Mouse (Mus musculus) heart, postnatal 10 days (tissue): Measurements from ENCODE around the gene Vmn1r67. TPM values are rescaled to one million over a fixed set of nuclear protein-coding genes. Genes with fewer than 3 reads are reported as not detected.
A peak's percentile ranks its signal among the peaks of the same experiment; 100 is the strongest.

Experiments
- DNase-seq, 2 experiments: peaks; one replicate each; pipeline ENCODE4 v3.0.0; 2021
- intact Hi-C: fragments of 180-260 bp; cut with DNase I; formaldehyde crosslinking; loops from one replicate; pipeline ENCODE4 v1.15.1; 2025
- total RNA-seq, 2 experiments: library from RNA; stranded (reverse); gene quantifications; 2 replicates each; pipeline ENCODE4 v1.2.3; 2021

Gene Vmn1r67
- total RNA-seq = not detected

DNA sequence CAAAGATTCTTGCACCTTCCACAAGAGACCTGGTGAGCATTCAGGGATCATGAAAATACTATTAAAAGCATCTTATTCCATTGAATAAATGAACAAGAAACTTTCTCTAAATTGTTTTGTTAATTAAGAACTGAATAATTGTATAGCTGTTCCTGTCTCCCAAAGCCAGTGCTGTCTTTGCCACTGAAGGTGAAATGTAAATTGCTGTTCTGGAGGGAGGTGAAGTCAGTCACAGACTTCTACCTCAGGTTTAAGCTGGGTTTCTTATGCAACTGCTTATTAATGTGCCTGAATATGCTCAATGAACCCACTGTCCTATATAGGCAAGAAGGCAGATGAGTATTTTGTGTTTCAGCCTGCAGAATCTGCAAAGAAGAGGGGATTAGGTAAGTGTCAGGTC, at the start of gene Vmn1r67:
Gene Vmn1r67, plus strand, starts transcription at position 301 of the 400 bp plus-strand sequence.
- no peak for DNase-seq
- intact Hi-C loops = no loop called here

DNA sequence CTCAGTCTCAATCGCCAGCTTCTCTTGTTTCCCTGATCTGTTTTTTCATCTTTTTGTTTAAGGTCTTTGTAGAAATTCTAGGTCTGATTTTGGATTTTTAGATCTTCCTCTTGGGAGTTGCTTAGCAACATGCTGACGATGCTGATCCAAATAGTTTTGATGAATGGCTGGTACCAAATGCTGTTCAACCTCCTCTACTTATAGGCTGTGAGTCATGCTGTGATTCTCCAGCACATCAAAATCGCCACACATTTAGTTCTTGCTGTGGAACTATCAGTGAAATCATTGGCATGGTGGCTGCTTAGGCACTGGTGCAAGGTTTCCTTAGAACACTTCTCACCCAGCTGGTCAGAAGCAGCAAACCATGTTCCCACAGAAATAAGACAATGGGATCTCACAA, 15.0 kb downstream of the Vmn1r67 start:
- no peak for DNase-seq
- intact Hi-C loops = loop anchor here (10.0 kb wide), 2 partner anchors 47 to 63 kb away; no protein-coding TSS in a partner anchor

DNA sequence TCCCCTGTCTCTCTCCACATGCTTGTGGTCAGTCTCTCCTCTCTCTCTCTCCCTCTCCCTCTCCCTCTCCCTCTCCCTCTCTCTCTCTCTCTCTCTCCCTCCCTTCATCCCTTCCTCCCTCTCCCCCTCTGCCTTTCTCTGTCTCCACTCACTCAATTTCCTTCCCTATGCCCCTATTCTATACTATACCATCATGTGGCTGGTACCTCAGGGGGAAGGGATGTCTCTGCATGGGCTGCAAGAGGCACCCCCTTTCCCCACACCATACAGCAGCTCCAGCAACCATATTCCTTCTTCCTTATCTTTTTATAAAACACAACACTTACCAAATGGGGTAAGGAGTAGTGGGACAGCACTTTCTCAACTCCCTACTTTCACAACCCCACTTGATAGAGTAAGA, 36.7 kb downstream of the Vmn1r67 start:
- intact Hi-C loops = loop anchor here (10.0 kb wide), 1 partner anchor 2005 kb away; no protein-coding TSS in a partner anchor
- no peak for DNase-seq

DNA sequence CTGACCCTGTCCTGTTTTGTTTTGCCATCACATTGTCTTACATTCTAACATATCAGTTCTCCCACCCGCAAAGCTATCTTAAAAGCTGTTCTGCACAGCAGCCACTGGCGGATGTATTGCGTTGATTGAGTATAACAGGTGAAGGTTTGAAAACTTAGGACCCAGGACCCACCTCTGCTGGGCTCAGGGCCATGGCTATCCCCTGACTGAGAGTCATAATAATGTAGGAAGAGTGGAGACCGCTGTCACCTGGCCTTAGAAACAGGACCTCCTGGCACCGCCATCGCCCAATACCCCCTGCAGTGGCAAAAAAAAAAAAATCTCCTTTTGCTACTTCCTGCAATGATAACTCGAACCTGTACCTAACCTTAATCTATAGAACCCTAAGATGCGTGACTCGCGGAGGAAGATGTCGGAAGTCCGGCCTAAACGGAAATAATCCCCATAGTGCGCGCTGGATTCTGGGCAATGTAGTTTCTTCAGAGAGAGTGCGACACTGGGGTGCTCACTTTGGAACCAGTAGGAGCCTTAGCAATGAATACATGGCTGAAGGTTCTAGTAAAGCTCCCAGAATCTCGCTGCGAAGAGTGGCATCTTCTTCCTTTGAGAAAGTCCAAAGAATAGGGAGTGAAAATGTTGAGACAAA, 37.6 kb downstream of the Vmn1r67 start:
- intact Hi-C loops = loop anchor here (10.0 kb wide), 1 partner anchor 2004 kb away; no protein-coding TSS in a partner anchor
- DNase-seq = no peak

DNA sequence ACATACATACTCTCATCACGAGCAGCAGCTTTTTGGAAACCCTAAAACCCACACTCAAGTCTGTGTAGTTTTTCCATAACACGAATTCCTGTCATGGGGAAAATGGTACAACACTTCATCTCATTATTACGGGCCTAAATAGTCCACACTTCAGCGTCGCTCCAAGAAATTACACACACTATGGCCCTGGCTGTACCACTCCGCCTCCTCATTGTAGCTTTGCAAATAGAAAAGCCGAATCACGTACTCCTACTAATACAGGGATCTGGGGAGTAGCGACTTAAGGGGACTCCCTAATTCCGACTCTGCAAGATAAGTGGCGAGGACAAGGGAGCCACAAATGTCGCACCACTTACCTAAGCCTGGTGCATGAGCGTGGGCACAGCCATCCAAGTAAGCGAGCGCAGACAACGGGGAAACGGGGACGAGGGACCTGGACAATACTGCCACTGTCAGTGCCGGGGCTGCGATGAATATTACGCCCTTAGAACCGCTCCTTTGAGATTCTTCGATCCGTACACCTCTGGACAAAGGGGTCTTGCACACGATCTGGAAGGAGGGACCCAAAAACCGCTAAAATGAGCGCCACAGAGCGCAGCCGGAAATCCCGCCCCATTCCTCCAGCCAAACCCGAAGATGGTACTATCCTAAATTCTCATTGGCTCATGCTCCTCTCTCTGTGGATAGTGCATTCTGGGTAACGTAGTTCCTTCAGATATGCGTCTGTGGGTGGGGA, 51.8 kb downstream of the Vmn1r67 start, which contains the start of gene Zik1:
Gene Zik1, minus strand, starts transcription at position 609 of the 736 bp plus-strand sequence.
- intact Hi-C loops = no loop called here
- DNase-seq = peak; percentile 76 to 84

DNA sequence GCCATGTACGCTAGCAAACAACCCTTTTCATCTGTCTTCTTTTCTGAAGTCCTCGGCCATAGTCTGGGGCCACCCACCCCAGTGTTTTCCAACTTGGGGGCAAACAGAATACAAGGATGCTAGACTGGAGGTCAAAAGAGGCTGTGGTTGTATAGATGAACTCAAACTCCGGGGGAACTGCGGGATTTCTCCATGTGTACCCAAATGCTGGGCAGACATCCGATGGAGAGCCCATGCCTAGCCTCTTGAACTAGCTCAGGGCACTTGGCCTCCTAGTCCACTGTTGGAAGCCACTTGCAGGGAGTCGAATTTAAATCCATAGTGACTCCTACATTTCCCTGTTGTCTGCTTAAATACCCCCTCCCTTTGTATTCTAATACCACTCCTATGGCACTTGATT, 52.4 kb downstream of the Vmn1r67 start:
- intact Hi-C loops = no loop called here
- no peak for DNase-seq

Other genes with a start within 250 kb of the Vmn1r67 start
- not detected for gene Vmn1r66, start 165.3 kb upstream of the Vmn1r67 start, total RNA-seq
- gene Zik1, start 52.1 kb downstream of the Vmn1r67 start, total RNA-seq = 1 to 10 TPM; 2.5 to 3.3 TPM
- gene Vmn1r68, start 115.2 kb downstream of the Vmn1r67 start, total RNA-seq = not detected
- not detected for gene Vmn1r69, start 170.3 kb downstream of the Vmn1r67 start, total RNA-seq
- not detected for gene Vmn1r70, start 188.2 kb downstream of the Vmn1r67 start, total RNA-seq
- gene Nlrp4b, start 244.5 kb downstream of the Vmn1r67 start, total RNA-seq = not detected